Mouse (Mus musculus): ENCODE results near the gene Fxn.

Gene Fxn

GRCm38 (mm10) chr19:24212552-24213249, 67.7 kb downstream of the Fxn start:
- in situ Hi-C loops (cut with MboI; ENCODE audit: unreplicated experiment in 2 of 2): no loop called here
